Mouse (Mus musculus) MEL (cell line): Measurements from ENCODE around the gene Tgfb1i1.

Experiments used
- CHD2 ChIP-seq: IDR thresholded peaks from 2 replicates; pipeline ENCODE4 v1.6.1; 2011; ENCODE audit warnings: low read length, improper control_type of control experiment
- CTCF ChIP-seq, 3 experiments: IDR thresholded peaks in 2 of 3; conservative IDR thresholded peaks in 1 of 3; 2 replicates each; pipeline ENCODE4 v1.5.1; 2011 to 2012; ENCODE audit warnings: low read length in 3 of 3, low read depth in 2 of 3, mild to moderate bottlenecking in 2 of 3, improper control_type of control experiment in 1 of 3, inconsistent platforms in 1 of 3, mixed read lengths in 1 of 3, moderate library complexity in 1 of 3; ENCODE audit not compliant: control insufficient read depth in 1 of 3, insufficient read depth in 1 of 3, poor library complexity in 1 of 3, severe bottlenecking in 1 of 3
- POLR2A ChIP-seq, 2 experiments: IDR thresholded peaks; 2 replicates each; pipeline ENCODE4 v1.6.1; 2011 to 2012; ENCODE audit warnings: low read length in 2 of 2, mild to moderate bottlenecking in 2 of 2, control low read depth in 1 of 2, improper control_type of control experiment in 1 of 2, low read depth in 1 of 2, moderate library complexity in 1 of 2; ENCODE audit not compliant: control insufficient read depth in 1 of 2, insufficient read depth in 1 of 2, poor library complexity in 1 of 2

DNA sequence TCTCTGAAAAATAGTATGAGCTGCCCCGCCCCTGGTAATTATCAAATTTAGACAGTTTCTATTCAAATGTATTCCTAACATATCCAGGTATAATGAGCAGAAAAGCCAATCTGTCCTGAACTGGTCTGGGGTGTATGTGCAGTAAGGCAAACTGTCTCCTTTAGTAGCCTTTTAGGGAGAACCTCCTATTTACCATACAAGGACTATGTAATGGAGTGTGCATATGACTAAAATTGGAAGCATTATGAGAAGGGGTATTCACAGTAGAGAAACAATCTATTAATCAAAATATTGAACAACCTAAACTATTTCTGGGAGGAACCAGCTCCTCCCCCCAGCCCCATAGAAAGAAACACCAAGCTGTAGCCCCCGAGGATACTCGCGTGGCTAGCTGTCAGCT is 33.1 kb downstream of the Tgfb1i1 start:
- TF ChIP-seq CTCF (IDR thresholded peaks at IDR 0.05 in 2 of 3, conservative IDR thresholded peaks at IDR 0.05 in 1 of 3; ENCODE audit: control insufficient read depth in 1 of 3, insufficient read depth in 1 of 3, low read depth in 2 of 3, low read length in 3 of 3, poor library complexity in 1 of 3, severe bottlenecking in 1 of 3), result no peak
- no peak for TF ChIP-seq CHD2
- TF ChIP-seq POLR2A (IDR thresholded peaks at IDR 0.05; ENCODE audit: control insufficient read depth in 1 of 2, insufficient read depth in 1 of 2, low read depth in 1 of 2, low read length in 2 of 2, poor library complexity in 1 of 2), result no peak
